Mouse (Mus musculus) forebrain, postnatal 0 days (tissue): ENCODE measurements around the gene C130032M10Rik. TPM values are rescaled to one million over a fixed set of nuclear protein-coding genes. Genes with fewer than 3 reads are reported as not detected.

ENCODE experiments used
- ATAC-seq: fragments of 200-750 bp; cut with Nextera tagmentation; 2 replicates; pipeline ENCODE4 v1.8.0; 2017; ENCODE audit warnings: mild to moderate bottlenecking, moderate library complexity
- DNase-seq: peaks from one replicate; pipeline ENCODE4 v3.0.0-alpha.2; 2015
- H3K27ac ChIP-seq: fragments of 300-500 bp; sonication (generic); 2 replicates; pipeline ENCODE4 v1.5.1; 2014; ENCODE audit warnings: low read depth, mild to moderate bottlenecking, antibody characterized with exemption, low read length, moderate library complexity, mixed read lengths
- H3K27me3 ChIP-seq: fragments of 300-500 bp; sonication (generic); 2 replicates; pipeline ENCODE4 v1.6.1; 2014; ENCODE audit warnings: mild to moderate bottlenecking, low read length, mixed read lengths; ENCODE audit not compliant: insufficient read depth
- H3K36me3 ChIP-seq: fragments of 300-500 bp; sonication (generic); 2 replicates; pipeline ENCODE4 v1.6.1; 2014; ENCODE audit warnings: mild to moderate bottlenecking, moderate library complexity; ENCODE audit not compliant: insufficient read depth
- H3K4me1 ChIP-seq: fragments of 300-500 bp; sonication (generic); 2 replicates; pipeline ENCODE4 v1.6.1; 2014; ENCODE audit warnings: antibody characterized with exemption; ENCODE audit not compliant: insufficient read depth
- H3K4me2 ChIP-seq: fragments of 300-500 bp; sonication (generic); 2 replicates; pipeline ENCODE4 v1.6.1; 2014; ENCODE audit warnings: low read depth, mild to moderate bottlenecking, moderate library complexity
- H3K4me3 ChIP-seq: fragments of 300-500 bp; sonication (generic); 2 replicates; pipeline ENCODE4 v1.5.1; 2014; ENCODE audit warnings: low read depth, low read length, mixed read lengths
- H3K9ac ChIP-seq: fragments of 300-500 bp; sonication (generic); 2 replicates; pipeline ENCODE4 v1.6.1; 2014; ENCODE audit warnings: mild to moderate bottlenecking
- H3K9me3 ChIP-seq: fragments of 300-500 bp; sonication (generic); 2 replicates; pipeline ENCODE4 v1.6.1; 2016; ENCODE audit warnings: low read length
- CTCF ChIP-seq: sonication (generic); IDR thresholded peaks from 2 replicates; pipeline ENCODE4 v1.5.1; 2016; ENCODE audit warnings: antibody characterized with exemption, control low read depth, low read depth
- WGBS: fragments of 180-500 bp; shearing (Covaris S2); extraction: QIAGEN DNeasy Blood & Tissue Kit; methylation state at CpG from one replicate; pipeline ENCODE4 v1.1.7; 2014; 5-methylcytosine and 5-hydroxymethylcytosine counted together
- polyA plus RNA-seq: library from polyadenylated mRNA; unstranded; fragments of >200 nt; fragmentation: Nextera tagmentation; extraction: Ambion mirVana; gene quantifications from 2 replicates; pipeline ENCODE4 v1.2.1, GENCODE M21; 2015
- total RNA-seq: library from RNA; depleted of rRNA; stranded (reverse); fragments of >200 nt; gene quantifications from 2 replicates; pipeline ENCODE4 v1.2.3, GENCODE M21; 2014

Gene C130032M10Rik
- total and polyA plus RNA-seq, 2 experiments from 2014 or later: not detected

GRCm38 (mm10) chr9:114526581-114526980, 11.1 kb downstream of the C130032M10Rik start:
- H3K4me3 ChIP-seq: no peak overlapping the region
- no peaks in the 10 kb centered on the region for H3K36me3 ChIP-seq
- no peak overlapping the region for H3K27ac ChIP-seq
- H3K4me1 ChIP-seq: no peaks in the 10 kb centered on the region
- H3K9me3 ChIP-seq: no peaks in the 10 kb centered on the region
- no peak for ATAC-seq
- 16% methylated on average over 8 of the region's 8 CpGs for WGBS
- no peak overlapping the region for H3K4me2 ChIP-seq
- no peak for TF ChIP-seq CTCF
- DNase-seq: no peak
- no peaks in the 10 kb centered on the region; the same call in 1 of the 2 replicates for H3K27me3 ChIP-seq
- no peak overlapping the region for H3K9ac ChIP-seq

GRCm38 (mm10) chr9:114527085-114527484, 11.6 kb downstream of the C130032M10Rik start:
- H3K4me2 ChIP-seq: no peak overlapping the region
- H3K36me3 ChIP-seq: no peaks in the 10 kb centered on the region
- H3K9ac ChIP-seq: no peak overlapping the region
- no peak for TF ChIP-seq CTCF
- no peak overlapping the region for H3K27ac ChIP-seq
- no peak for ATAC-seq
- no peaks in the 10 kb centered on the region for H3K4me1 ChIP-seq
- no peak overlapping the region for H3K4me3 ChIP-seq
- no peaks in the 10 kb centered on the region for H3K9me3 ChIP-seq
- no peak for DNase-seq
- 7% methylated on average over 16 of the region's 16 CpGs for WGBS
- H3K27me3 ChIP-seq: no peaks in the 10 kb centered on the region; the same call in 1 of the 2 replicates

GRCm38 (mm10) chr9:114527992-114528679, 12.6 kb downstream of the C130032M10Rik start:
- Histone ChIP-seq H3K27me3 (no peaks in the 10 kb centered on the region; the same call in 1 of the 2 replicates), H3K27ac (no peak overlapping the region), H3K4me1 (no peaks in the 10 kb centered on the region), H3K9ac (no peak overlapping the region), H3K4me3 (no peak overlapping the region), H3K36me3 (no peaks in the 10 kb centered on the region), H3K9me3 (no peaks in the 10 kb centered on the region), H3K4me2 (no peak overlapping the region)
- WGBS: 13% methylated on average over 17 of the region's 17 CpGs
- DNase-seq (no peak), ATAC-seq (no peak)
- TF ChIP-seq CTCF: no peak

DNA sequence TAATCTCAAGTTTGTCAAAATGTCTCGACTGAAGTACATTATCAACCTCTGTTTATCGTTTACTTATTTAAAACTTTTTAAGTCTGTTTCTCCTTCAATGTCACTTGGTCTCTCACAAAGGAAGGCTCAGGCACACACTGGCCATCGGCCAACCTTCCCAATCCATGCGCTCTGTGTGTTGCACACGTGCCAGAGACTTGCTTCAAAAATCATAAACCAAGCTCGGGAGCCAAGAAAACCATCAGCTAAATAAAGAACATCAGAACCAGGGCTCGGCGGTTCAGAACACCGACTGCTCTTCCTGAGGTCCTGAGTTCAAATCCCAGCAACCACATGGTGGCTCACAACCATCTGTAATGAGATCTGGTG, 13.2 kb downstream of the C130032M10Rik start:
- peak; percentile 51 for DNase-seq
- no peak overlapping the region for H3K4me3 ChIP-seq
- H3K4me2 ChIP-seq: no peak overlapping the region
- H3K27ac ChIP-seq: no peak overlapping the region
- no peaks in the 10 kb centered on the region; the same call in 1 of the 2 replicates for H3K27me3 ChIP-seq
- no peak for TF ChIP-seq CTCF
- ATAC-seq: no peak
- H3K4me1 ChIP-seq: no peaks in the 10 kb centered on the region
- H3K9me3 ChIP-seq: no peaks in the 10 kb centered on the region
- no peaks in the 10 kb centered on the region for H3K36me3 ChIP-seq
- H3K9ac ChIP-seq: no peak overlapping the region
- 24% methylated on average over 9 of the region's 9 CpGs for WGBS

- ATAC-seq: no peak
- DNase-seq: no peak
- no peak overlapping the region for H3K9ac ChIP-seq
- no peaks in the 10 kb centered on the region for H3K36me3 ChIP-seq
- H3K4me1 ChIP-seq: no peaks in the 10 kb centered on the region
- H3K9me3 ChIP-seq: no peaks in the 10 kb centered on the region
- H3K4me2 ChIP-seq: no peak overlapping the region
- 33% methylated on average over 11 of the region's 11 CpGs for WGBS
- TF ChIP-seq CTCF: no peak
- no peak overlapping the region for H3K27ac ChIP-seq
- H3K4me3 ChIP-seq: no peak overlapping the region
- H3K27me3 ChIP-seq: no peaks in the 10 kb centered on the region; the same call in 1 of the 2 replicates
Measured at GRCm38 (mm10) chr9:114531276-114531675, 15.8 kb downstream of the C130032M10Rik start.

GRCm38 (mm10) chr9:114533848-114534247, 18.4 kb downstream of the C130032M10Rik start:
- no peak overlapping the region for H3K4me3 ChIP-seq
- no peaks in the 10 kb centered on the region for H3K9me3 ChIP-seq
- H3K4me1 ChIP-seq: no peaks in the 10 kb centered on the region
- WGBS: 77% methylated on average over 4 of the region's 4 CpGs
- H3K4me2 ChIP-seq: no peak overlapping the region
- no peaks in the 10 kb centered on the region for H3K36me3 ChIP-seq
- ATAC-seq (no peak), DNase-seq (no peak)
- no peak for TF ChIP-seq CTCF
- no peak overlapping the region for H3K27ac ChIP-seq
- H3K9ac ChIP-seq: no peak overlapping the region
- no peaks in the 10 kb centered on the region for H3K27me3 ChIP-seq

- Histone ChIP-seq H3K27me3 (no peaks in the 10 kb centered on the region), H3K9me3 (no peaks in the 10 kb centered on the region), H3K4me2 (no peak overlapping the region), H3K4me1 (no peaks in the 10 kb centered on the region), H3K9ac (no peak overlapping the region), H3K4me3 (no peak overlapping the region), H3K36me3 (no peaks in the 10 kb centered on the region), H3K27ac (no peak overlapping the region)
- WGBS: 84% methylated on average over 9 of the region's 9 CpGs
- TF ChIP-seq CTCF: no peak; the same call in 1 of the 2 replicates
- ATAC-seq: no peak
- DNase-seq: no peak
Measured at GRCm38 (mm10) chr9:114534747-114535517, 19.4 kb downstream of the C130032M10Rik start.
